Mouse (Mus musculus): ENCODE measurements at regions not wholly inside any gene's neighbourhood (a gene's known extent, or its start where the extent isn't known, plus 50 kb on each side); places are given as distances from the start of the nearest gene placed in this dataset.

DNA sequence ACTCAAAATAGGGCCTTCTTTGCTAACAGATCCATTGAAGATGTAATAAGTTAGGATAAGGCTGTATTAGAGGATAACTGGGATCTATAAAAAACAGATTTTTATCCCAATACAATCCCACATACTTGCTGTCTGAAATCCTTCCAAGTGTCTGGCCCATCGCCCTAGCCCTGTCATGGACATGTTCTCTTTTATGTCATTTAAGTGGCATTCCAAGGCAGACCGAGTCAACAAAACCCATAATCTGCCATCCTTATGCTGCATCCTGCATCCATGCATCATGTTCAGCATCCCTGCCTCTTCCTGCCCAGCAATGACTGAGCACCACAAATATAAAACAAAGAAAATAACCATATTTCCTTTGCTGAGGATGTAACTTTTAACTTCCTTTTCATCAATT, 108.3 kb upstream of the Tab2 start:
- TF ChIP-seq CTCF (IDR thresholded peaks at IDR 0.05; ENCODE audit: low read depth, low read length): no peak
- TF ChIP-seq POLR2A (IDR thresholded peaks at IDR 0.05; ENCODE audit: borderline replicate concordance, low read depth, low read length): no peak

Measured in bone marrow macrophage, adult 2 months (primary cell).